Mouse (Mus musculus): ENCODE results near the gene 0610040J01Rik. TPM values are rescaled to one million over a fixed set of nuclear protein-coding genes. Genes with fewer than 3 reads are reported as not detected.

0610040J01Rik gene
- polyA plus RNA-seq, 1 experiment from 2014 or later = 53.9 TPM

Other genes starting within 250 kb of the 0610040J01Rik start
- 0.52 and 0.81 TPM in 2 replicates for gene Nwd2, start 163.3 kb upstream of the 0610040J01Rik start, polyA plus RNA-seq (2015; fragmentation: Nextera tagmentation; extraction: Ambion mirVana)
- gene Rell1, start 156.5 kb downstream of the 0610040J01Rik start, polyA plus RNA-seq (2015; fragmentation: Nextera tagmentation; extraction: Ambion mirVana) = 23.0 and 23.1 TPM in 2 replicates